Mouse (Mus musculus) thymus, adult 2 months (tissue): Measurements from ENCODE around the gene Ikbkg.

Experiments used
- CTCF ChIP-seq: fragments of 200-500 bp; IDR thresholded peaks from 2 replicates; pipeline ENCODE4 v1.5.1; 2012; ENCODE audit warnings: mild to moderate bottlenecking, control low read depth, low read length, moderate library complexity, borderline replicate concordance; ENCODE audit not compliant: control insufficient read depth, poor library complexity, insufficient read depth; ENCODE audit errors: extremely low read depth
- POLR2A ChIP-seq: fragments of 200-500 bp; IDR thresholded peaks from 2 replicates; pipeline ENCODE4 v1.6.1; 2012; ENCODE audit warnings: mild to moderate bottlenecking, low read length, control low read depth, moderate library complexity; ENCODE audit not compliant: control insufficient read depth, poor library complexity, insufficient read depth; ENCODE audit errors: extremely low read depth

- no peak for TF ChIP-seq CTCF
- TF ChIP-seq POLR2A: 0 out of 2 replicates have a peak, but pooled peaks have one; percentile 18
These were observed 35.8 kb downstream of the Ikbkg start, which contains the start of gene G6pdx for GRCm38 (mm10) chrX:74428826-74429276.
